Mouse (Mus musculus): ENCODE measurements around the gene Narf. TPM values are rescaled to one million over a fixed set of nuclear protein-coding genes. Genes with fewer than 3 reads are reported as not detected.

Narf gene
- polyA plus RNA-seq, 1 experiment = 42.0 TPM

DNA sequence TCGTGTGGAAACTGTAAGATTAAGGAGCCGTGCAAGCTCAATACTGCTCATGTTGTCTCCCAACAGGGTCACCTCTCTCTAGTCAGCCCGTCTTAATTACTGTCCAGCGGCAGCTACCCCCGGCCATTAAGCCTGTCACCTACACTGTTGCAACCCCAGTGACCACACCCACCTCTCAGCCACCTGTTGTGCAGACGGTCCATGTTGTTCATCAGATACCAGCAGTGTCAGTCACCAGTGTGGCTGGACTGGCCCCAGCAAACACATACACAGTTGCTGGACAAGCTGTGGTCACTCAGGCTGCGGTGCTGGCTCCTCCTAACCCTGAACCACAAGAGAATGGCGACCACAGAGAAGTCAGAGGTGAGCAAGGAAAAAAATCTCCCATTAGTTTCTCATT, 61.4 kb downstream of the Narf start:
- no peak overlapping the region for H3K4me3 ChIP-seq (ENCODE audit: extremely low read depth, insufficient read depth, insufficient read length)
- TF ChIP-seq POLR2A (IDR thresholded peaks at IDR 0.05; ENCODE audit: low read depth, low read length) (no peak), CTCF (IDR thresholded peaks at IDR 0.05; ENCODE audit: extremely low read depth, insufficient read depth, insufficient read length, insufficient replicate concordance) (no peak)
- WGBS = 94% methylated on average over 8 of the region's 8 CpGs
- no peak for DNase-seq (ENCODE audit: low read depth in 1 of 2, low spot score in 2 of 2)
- H3K27ac ChIP-seq (ENCODE audit: insufficient read depth, low read length) = no peak overlapping the region
- H3K27me3 ChIP-seq (ENCODE audit: control insufficient read depth, insufficient read depth, low read length) = no peaks in the 10 kb centered on the region
- H3K36me3 ChIP-seq (ENCODE audit: control insufficient read depth, insufficient read depth, low read length) = peaks cover 33% of the 10 kb centered on the region
- no peaks in the 10 kb centered on the region for H3K4me1 ChIP-seq (ENCODE audit: control insufficient read depth, insufficient read depth, insufficient read length)

DNA sequence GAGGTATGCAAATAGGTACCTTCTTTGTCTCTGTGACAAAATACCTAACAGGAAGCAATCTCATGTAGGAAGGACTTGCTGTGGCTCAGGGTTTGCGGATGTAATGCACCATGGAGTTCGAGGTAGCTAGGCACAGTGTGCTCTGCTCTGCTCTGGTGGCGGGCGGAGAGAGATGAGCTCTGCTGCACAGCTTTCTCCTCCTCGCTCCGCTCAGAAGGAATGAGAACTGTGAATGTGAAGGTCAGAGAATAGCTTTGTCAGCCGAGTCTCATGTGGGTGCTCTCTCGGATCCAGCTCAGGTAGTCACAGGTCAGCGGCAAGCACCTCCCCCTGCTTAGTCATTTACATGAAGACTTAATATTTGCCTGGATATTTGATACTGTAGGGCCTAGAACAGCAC, 63.2 kb downstream of the Narf start:
- WGBS = 93% methylated on average over 9 of the region's 9 CpGs
- DNase-seq (ENCODE audit: low read depth in 1 of 2, low spot score in 2 of 2) = no peak

GRCm38 (mm10) chr11:121305371-121305770, 68.3 kb downstream of the Narf start:
- 93% methylated on average over 6 of the region's 6 CpGs for WGBS
- Histone ChIP-seq H3K4me1 (ENCODE audit: control insufficient read depth, insufficient read depth, insufficient read length) (no peaks in the 10 kb centered on the region), H3K27me3 (ENCODE audit: control insufficient read depth, insufficient read depth, low read length) (no peaks in the 10 kb centered on the region), H3K27ac (ENCODE audit: insufficient read depth, low read length) (no peak overlapping the region), H3K4me3 (ENCODE audit: extremely low read depth, insufficient read depth, insufficient read length) (no peak overlapping the region), H3K36me3 (ENCODE audit: control insufficient read depth, insufficient read depth, low read length) (peaks cover 31% of the 10 kb centered on the region)
- DNase-seq (ENCODE audit: low read depth in 1 of 2, low spot score in 2 of 2) = no peak
- TF ChIP-seq POLR2A (IDR thresholded peaks at IDR 0.05; ENCODE audit: low read depth, low read length) = no peak
- TF ChIP-seq CTCF (IDR thresholded peaks at IDR 0.05; ENCODE audit: extremely low read depth, insufficient read depth, insufficient read length, insufficient replicate concordance) = no peak

More for the DNA sequence above, 63.2 kb downstream of the Narf start:
- Histone ChIP-seq H3K4me1 (ENCODE audit: control insufficient read depth, insufficient read depth, insufficient read length) (no peaks in the 10 kb centered on the region), H3K27ac (ENCODE audit: insufficient read depth, low read length) (no peak overlapping the region), H3K4me3 (ENCODE audit: extremely low read depth, insufficient read depth, insufficient read length) (no peak overlapping the region), H3K27me3 (ENCODE audit: control insufficient read depth, insufficient read depth, low read length) (no peaks in the 10 kb centered on the region), H3K36me3 (ENCODE audit: control insufficient read depth, insufficient read depth, low read length) (peaks cover 26% of the 10 kb centered on the region)
- TF ChIP-seq CTCF (IDR thresholded peaks at IDR 0.05; ENCODE audit: extremely low read depth, insufficient read depth, insufficient read length, insufficient replicate concordance) (no peak), POLR2A (IDR thresholded peaks at IDR 0.05; ENCODE audit: low read depth, low read length) (no peak)

Other genes starting within 250 kb of the Narf start
- gene Csnk1d, start 245.9 kb upstream of the Narf start, polyA plus RNA-seq (2012; rRNA removed) = 48.6 and 49.2 TPM in 2 replicates
- 63.0 and 79.5 TPM in 2 replicates for gene Cd7, start 197.8 kb upstream of the Narf start, polyA plus RNA-seq (2012; rRNA removed)
- not detected in 2 replicates for gene Sectm1b, start 173.7 kb upstream of the Narf start, polyA plus RNA-seq (2012; rRNA removed)
- 5.0 and 8.9 TPM in 2 replicates for gene Sectm1a, start 156.0 kb upstream of the Narf start, polyA plus RNA-seq (2012; rRNA removed)
- not detected in 2 replicates for gene Tex19.2, start 118.6 kb upstream of the Narf start, polyA plus RNA-seq (2012; rRNA removed)
- not detected in 2 replicates for gene Tex19.1, start 91.1 kb upstream of the Narf start, polyA plus RNA-seq (2012; rRNA removed)
- not detected in 2 replicates for gene Uts2r, start 77.0 kb upstream of the Narf start, polyA plus RNA-seq (2012; rRNA removed)
- 11.0 and 14.7 TPM in 2 replicates for gene Hexdc, start 32.8 kb upstream of the Narf start, polyA plus RNA-seq (2012; rRNA removed)
- gene Ogfod3, start 32.5 kb upstream of the Narf start, polyA plus RNA-seq (2012; rRNA removed) = 5.9 TPM in 2 replicates
- 63.3 and 67.2 TPM in 2 replicates for gene Cybc1, start 7.9 kb upstream of the Narf start, polyA plus RNA-seq (2012; rRNA removed)
- 29.8 and 40.3 TPM in 2 replicates for gene Foxk2, start 22.7 kb downstream of the Narf start, polyA plus RNA-seq (2012; rRNA removed)
- gene Wdr45b, start 117.2 kb downstream of the Narf start, polyA plus RNA-seq (2012; rRNA removed) = 21.6 and 23.2 TPM in 2 replicates
- gene Rab40b, start 151.0 kb downstream of the Narf start, polyA plus RNA-seq (2012; rRNA removed) = 0.67 and 0.83 TPM in 2 replicates
- 6.5 and 7.4 TPM in 2 replicates for gene Fn3krp, start 184.1 kb downstream of the Narf start, polyA plus RNA-seq (2012; rRNA removed)
- gene Fn3k, start 197.7 kb downstream of the Narf start, polyA plus RNA-seq (2012; rRNA removed) = 5.9 and 7.4 TPM in 2 replicates
- gene Tbcd, start 214.7 kb downstream of the Narf start, polyA plus RNA-seq (2012; rRNA removed) = 38.0 and 44.7 TPM in 2 replicates

Data from spleen, adult 2 months (tissue).